Mouse (Mus musculus) bone marrow, adult 2 months (tissue): ENCODE data around the gene Shld2. TPM values are rescaled to one million over a fixed set of nuclear protein-coding genes. Genes with fewer than 3 reads are reported as not detected.

ENCODE experiments used
- H3K27ac ChIP-seq: fragments of 200-500 bp; 2 replicates; pipeline ENCODE4 v1.5.1; 2012; ENCODE audit warnings: low read depth, mild to moderate bottlenecking, control low read depth, inconsistent platforms, low read length; ENCODE audit not compliant: control insufficient read depth, poor library complexity, insufficient read depth
- H3K4me1 ChIP-seq: fragments of 200-500 bp; 2 replicates; pipeline ENCODE4 v1.6.1; 2011; ENCODE audit warnings: low read length; ENCODE audit not compliant: control insufficient read depth, insufficient read depth
- H3K4me3 ChIP-seq: fragments of 200-500 bp; replicated peaks from 2 replicates; pipeline ENCODE3; 2011; ENCODE audit warnings: mild to moderate bottlenecking, low read depth, low read length, control low read depth; ENCODE audit not compliant: control insufficient read depth
- CTCF ChIP-seq: fragments of 200-500 bp; IDR thresholded peaks from 2 replicates; pipeline ENCODE4 v1.5.1; 2011; ENCODE audit warnings: low read length, control low read depth; ENCODE audit not compliant: control insufficient read depth, insufficient read depth
- POLR2A ChIP-seq: fragments of 200-500 bp; IDR thresholded peaks from 2 replicates; pipeline ENCODE4 v1.6.1; 2011; ENCODE audit warnings: low read depth, mild to moderate bottlenecking, control low read depth, low read length, borderline replicate concordance; ENCODE audit not compliant: control insufficient read depth
- WGBS: fragments of 180-500 bp; shearing (Covaris S2); methylation state at CpG from one replicate; pipeline ENCODE4 v1.1.7; 2018; 5-methylcytosine and 5-hydroxymethylcytosine counted together
- polyA plus RNA-seq: library from polyadenylated mRNA; stranded (reverse); fragments of >200 nt; gene quantifications from 2 replicates; pipeline ENCODE4 v1.2.4, GENCODE M21; 2011; ENCODE audit warnings: low replicate concordance; ENCODE audit not compliant: missing spikeins, insufficient read depth, insufficient read length

The Shld2 gene
- polyA plus RNA-seq, 1 experiment, result 0.45 TPM

GRCm38 (mm10) chr14:34313612-34314011, 3.3 kb upstream of the Shld2 start:
- H3K27ac ChIP-seq, result no peak overlapping the region
- 77% methylated on average over 3 of the region's 3 CpGs for WGBS
- H3K4me1 ChIP-seq, result peaks cover 2% of the 10 kb centered on the region
- H3K4me3 ChIP-seq, result no peak overlapping the region
- TF ChIP-seq CTCF (no peak), POLR2A (no peak)

- WGBS, result 19% methylated on average over 5 of the region's 6 CpGs
- Histone ChIP-seq H3K4me1 (peaks cover 2% of the 10 kb centered on the region), H3K27ac (no peak overlapping the region), H3K4me3 (no peak overlapping the region)
- no peak for TF ChIP-seq POLR2A
- no peak for TF ChIP-seq CTCF
Observed at GRCm38 (mm10) chr14:34312339-34313048, 2.2 kb upstream of the Shld2 start.

GRCm38 (mm10) chr14:34311691-34312090, 1.4 kb upstream of the Shld2 start:
- no peak overlapping the region; the same call in 1 of the 2 replicates for H3K27ac ChIP-seq
- TF ChIP-seq CTCF (no peak), POLR2A (no peak)
- H3K4me1 ChIP-seq, result peaks cover 2% of the 10 kb centered on the region
- WGBS, result 2% methylated on average over 4 of the region's 4 CpGs
- H3K4me3 ChIP-seq, result peak overlapping the region; percentile 90

DNA sequence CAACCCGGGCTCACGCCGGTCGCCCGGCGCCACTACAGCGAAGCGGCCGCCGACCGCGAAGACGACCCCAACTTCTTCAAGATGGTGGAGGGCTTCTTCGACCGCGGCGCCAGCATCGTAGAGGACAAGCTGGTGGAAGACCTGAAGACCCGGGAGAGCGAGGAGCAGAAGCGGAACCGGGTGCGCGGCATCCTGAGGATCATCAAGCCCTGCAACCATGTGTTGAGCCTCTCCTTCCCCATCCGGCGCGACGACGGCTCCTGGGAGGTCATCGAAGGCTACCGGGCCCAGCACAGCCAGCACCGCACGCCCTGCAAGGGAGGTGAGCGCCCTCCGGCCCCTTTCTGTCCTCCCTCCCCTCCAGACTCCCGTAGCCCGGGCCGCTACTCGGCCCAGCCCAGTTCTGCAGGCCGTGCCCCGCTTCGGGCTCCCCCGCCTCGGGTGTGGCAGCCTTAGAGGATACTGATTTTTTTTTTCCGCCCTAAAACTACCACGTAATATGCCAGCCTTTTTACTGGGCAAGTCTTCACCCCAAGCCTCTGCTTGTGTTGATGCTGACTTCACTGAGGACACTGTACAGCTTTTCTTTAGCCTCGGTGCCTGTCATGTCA, 833 bp upstream of the Shld2 start:
- no peak for TF ChIP-seq POLR2A
- no peak for TF ChIP-seq CTCF
- H3K27ac ChIP-seq, result peak overlapping the region; percentile 98
- under 1% methylated on average over 47 of the region's 47 CpGs for WGBS
- peaks cover 2% of the 10 kb centered on the region for H3K4me1 ChIP-seq
- H3K4me3 ChIP-seq, result peak overlapping the region; percentile 90

DNA sequence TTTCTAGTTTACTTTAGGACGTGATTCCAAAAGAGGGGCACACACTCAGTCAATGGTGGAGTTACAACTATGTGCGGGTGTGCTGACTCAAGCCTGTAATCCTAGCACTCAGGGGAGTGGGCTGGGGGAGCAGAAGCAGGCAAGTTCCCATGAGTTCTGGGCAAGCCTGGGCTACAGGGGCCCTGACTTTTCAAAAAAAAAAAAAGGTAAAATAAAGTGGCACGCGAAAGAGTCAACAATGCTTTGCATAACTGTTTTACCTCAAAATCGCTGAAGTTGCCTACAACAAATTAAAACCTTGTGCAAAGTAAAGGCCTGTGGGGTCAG, 423 bp downstream of the Shld2 start:
- H3K4me1 ChIP-seq, result peaks cover 2% of the 10 kb centered on the region
- H3K27ac ChIP-seq, result peak overlapping the region; percentile 98
- TF ChIP-seq CTCF, result no peak
- TF ChIP-seq POLR2A, result no peak
- 6% methylated on average over 5 of the region's 5 CpGs for WGBS
- peak overlapping the region; percentile 75 for H3K4me3 ChIP-seq

DNA sequence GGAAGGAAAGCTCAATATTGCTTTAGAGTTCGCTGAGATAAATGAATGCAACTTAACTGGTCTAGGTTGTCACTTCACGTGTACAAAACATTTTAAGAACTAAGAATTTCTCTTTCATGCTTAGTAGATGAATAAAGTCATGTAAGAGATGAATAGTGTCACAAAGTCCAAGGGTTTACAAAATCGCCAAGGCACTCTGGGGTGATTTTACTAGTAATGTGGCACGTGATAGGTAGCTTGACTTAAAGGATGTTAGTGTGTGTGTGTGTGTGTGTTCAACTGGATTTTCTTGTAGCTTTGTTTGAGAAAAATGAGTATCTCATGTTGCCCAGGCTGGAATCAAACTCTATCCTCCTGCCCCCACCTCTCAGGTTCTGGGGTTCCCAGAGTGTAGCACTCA, 1.0 kb downstream of the Shld2 start:
- TF ChIP-seq POLR2A (no peak), CTCF (no peak)
- H3K4me3 ChIP-seq, result no peak overlapping the region

DNA sequence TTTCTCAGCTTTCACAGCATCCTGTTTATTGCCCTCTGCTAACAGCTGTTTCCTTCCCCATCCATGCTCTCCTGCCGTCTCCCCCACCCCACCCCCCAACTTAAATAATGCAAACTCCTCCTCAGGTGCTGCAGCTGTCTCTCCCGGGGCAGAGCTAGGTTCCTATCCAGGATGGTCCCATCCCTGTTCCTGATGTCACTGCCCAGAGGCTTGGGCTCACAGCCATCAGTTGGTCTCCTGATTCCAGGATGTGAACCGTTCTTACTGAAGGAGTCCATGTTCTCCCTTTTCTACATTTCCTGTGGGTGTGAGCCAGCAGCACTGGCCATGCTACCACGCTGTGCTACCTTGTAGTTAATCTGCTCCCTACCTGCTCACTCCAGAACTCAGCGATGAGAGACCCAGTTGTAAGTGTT, 7.0 kb downstream of the Shld2 start:
- WGBS, result 20% methylated on average over 5 of the region's 5 CpGs
- Histone ChIP-seq H3K4me3 (no peak overlapping the region), H3K4me1 (no peaks in the 10 kb centered on the region; the same call in 1 of the 2 replicates), H3K27ac (no peak overlapping the region)
- TF ChIP-seq CTCF (no peak), POLR2A (no peak)

More for the DNA sequence above, 1.0 kb downstream of the Shld2 start:
- Histone ChIP-seq H3K4me1 (peaks cover 2% of the 10 kb centered on the region), H3K27ac (no peak overlapping the region)
- WGBS, result 82% methylated on average over 4 of the region's 4 CpGs

GRCm38 (mm10) chr14:34302681-34303242, 7.5 kb downstream of the Shld2 start:
- H3K4me1 ChIP-seq, result no peaks in the 10 kb centered on the region; the same call in 1 of the 2 replicates
- H3K27ac ChIP-seq, result no peak overlapping the region
- 84% methylated on average over 5 of the region's 5 CpGs for WGBS
- TF ChIP-seq CTCF, result no peak
- no peak for TF ChIP-seq POLR2A
- H3K4me3 ChIP-seq, result no peak overlapping the region
